ENCODE assay signal across 7 mouse cellular contexts in the genomic region with DNA sequence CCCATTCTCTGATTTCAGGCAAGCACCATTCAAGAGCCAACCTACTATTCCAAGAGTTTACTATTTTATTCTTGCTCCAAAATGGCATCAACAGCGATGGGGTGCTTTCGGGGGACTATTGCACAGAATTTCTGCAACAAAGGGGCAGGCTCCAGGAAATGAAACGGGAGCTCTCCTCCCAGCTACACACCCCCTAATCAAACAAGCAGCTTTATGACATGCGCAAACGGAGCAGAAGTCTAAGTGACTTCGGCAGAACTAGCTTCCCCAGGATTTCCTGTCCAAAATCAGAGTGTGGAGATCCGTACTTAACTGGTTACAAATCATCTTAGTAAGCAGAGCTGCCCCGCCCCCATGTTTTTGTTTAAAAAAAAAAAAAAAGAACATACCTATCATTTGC.
DNase-seq lines count a peak whose midpoint lies in the region; ATAC-seq and TF ChIP-seq lines count a peak whose summit lies in the region.

No protein-coding gene starts in this region.

- peak; percentile 62 to 71 for DNase-seq in adrenal gland, postnatal 36 days
- peak; percentile 84 for DNase-seq in embryonic facial prominence, embryonic 11.5 days (ENCODE audit: low spot score)
- peak; percentile 85 for DNase-seq in heart, adult 8-10 months (ENCODE audit: low spot score)
- peak; percentile 90 for DNase-seq in kidney, adult 2 months
- peak; percentile 32 to 55 for DNase-seq in spleen, adult 2 months (ENCODE audit: low read depth in 1 of 2, low spot score in 2 of 2)

- peak overlapping the region; percentile 73 for H3K27ac ChIP-seq in embryonic facial prominence, embryonic 11.5 days (replicated peaks; ENCODE audit: low read depth, low read length)
- peak overlapping the region; percentile 61 for H3K27ac ChIP-seq in kidney, adult 2 months (ENCODE audit: insufficient read depth, low read depth, low read length)
- peak overlapping the region; percentile 78 for H3K27ac ChIP-seq in limb, embryonic 12.5 days
- H3K27ac ChIP-seq in midbrain, embryonic 12.5 days (replicated peaks) = peak overlapping the region; percentile 89
- H3K27ac ChIP-seq in spleen, adult 2 months (ENCODE audit: insufficient read depth, low read length) = no peak overlapping the region

- H3K27me3 ChIP-seq in embryonic facial prominence, embryonic 11.5 days (ENCODE audit: control insufficient read depth, insufficient read depth, low read length) = no peaks in the 10 kb centered on the region
- H3K27me3 ChIP-seq in kidney, adult 2 months (replicated peaks; ENCODE audit: control insufficient read depth, insufficient read depth, low read length) = no peaks in the 10 kb centered on the region
- no peaks in the 10 kb centered on the region for H3K27me3 ChIP-seq in limb, embryonic 12.5 days
- H3K27me3 ChIP-seq in midbrain, embryonic 12.5 days = no peaks in the 10 kb centered on the region
- H3K27me3 ChIP-seq in spleen, adult 2 months (ENCODE audit: control insufficient read depth, insufficient read depth, low read length) = no peaks in the 10 kb centered on the region

- no peaks in the 10 kb centered on the region for H3K4me1 ChIP-seq in embryonic facial prominence, embryonic 11.5 days (ENCODE audit: control insufficient read depth, insufficient read depth, low read length)
- peaks cover 12% of the 10 kb centered on the region for H3K4me1 ChIP-seq in kidney, adult 2 months (ENCODE audit: control insufficient read depth, insufficient read depth, low read length)
- H3K4me1 ChIP-seq in limb, embryonic 12.5 days (replicated peaks) = 0 out of 2 replicates have a peak, but pooled peaks cover 8% of the 10 kb centered on the region
- peaks cover 18% of the 10 kb centered on the region; the same call in 1 of the 2 replicates for H3K4me1 ChIP-seq in midbrain, embryonic 12.5 days
- peaks cover 6% of the 10 kb centered on the region; the same call in 1 of the 2 replicates for H3K4me1 ChIP-seq in spleen, adult 2 months (ENCODE audit: control insufficient read depth, insufficient read depth, insufficient read length)

- TF ChIP-seq POLR2A in kidney, adult 2 months (IDR thresholded peaks at IDR 0.05; ENCODE audit: low read depth, low read length) = no peak
- TF ChIP-seq POLR2A in spleen, adult 2 months (IDR thresholded peaks at IDR 0.05; ENCODE audit: low read depth, low read length) = no peak

- no peaks in the 10 kb centered on the region for H3K36me3 ChIP-seq in embryonic facial prominence, embryonic 11.5 days (replicated peaks; ENCODE audit: control insufficient read depth, insufficient read depth, low read depth, low read length)
- no peaks in the 10 kb centered on the region for H3K36me3 ChIP-seq in kidney, adult 2 months (ENCODE audit: control insufficient read depth, insufficient read depth, low read length)
- no peaks in the 10 kb centered on the region for H3K36me3 ChIP-seq in limb, embryonic 12.5 days
- no peaks in the 10 kb centered on the region for H3K36me3 ChIP-seq in midbrain, embryonic 12.5 days
- H3K36me3 ChIP-seq in spleen, adult 2 months (ENCODE audit: control insufficient read depth, insufficient read depth, low read length) = no peaks in the 10 kb centered on the region

- ATAC-seq in embryonic facial prominence, embryonic 11.5 days (replicated peaks; ENCODE audit: insufficient number of reproducible peaks, low FRiP score, low TSS enrichment, low read depth) = peak; percentile 58
- peak; percentile 68; the same call in 1 of the 2 replicates for ATAC-seq in limb, embryonic 12.5 days (ENCODE audit: insufficient number of reproducible peaks, insufficient read depth, low FRiP score, low TSS enrichment, low read depth)
- peak; percentile 74 for ATAC-seq in midbrain, embryonic 12.5 days (ENCODE audit: low FRiP score, low read depth)

- peak overlapping the region; percentile 38 for H3K9ac ChIP-seq in embryonic facial prominence, embryonic 11.5 days (replicated peaks; ENCODE audit: low read length)
- H3K9ac ChIP-seq in limb, embryonic 12.5 days (replicated peaks) = peak overlapping the region; percentile 46; the same call in 1 of the 2 replicates
- H3K9ac ChIP-seq in midbrain, embryonic 12.5 days (replicated peaks) = peak overlapping the region; percentile 63

- H3K4me2 ChIP-seq in embryonic facial prominence, embryonic 11.5 days (ENCODE audit: low read depth, low read length) = peak overlapping the region; percentile 71
- peak overlapping the region; percentile 75 for H3K4me2 ChIP-seq in limb, embryonic 12.5 days
- H3K4me2 ChIP-seq in midbrain, embryonic 12.5 days (replicated peaks) = peak overlapping the region; percentile 57

- under 1% methylated on average over 8 of the region's 8 CpGs for WGBS in embryonic facial prominence, embryonic 11.5 days
- WGBS in kidney, adult 2 months = 0% methylated on average over 8 of the region's 8 CpGs
- WGBS in limb, embryonic 12.5 days = under 1% methylated on average over 8 of the region's 8 CpGs
- WGBS in midbrain, embryonic 12.5 days = 4% methylated on average over 8 of the region's 8 CpGs
- WGBS in spleen, adult 2 months = under 1% methylated on average over 8 of the region's 8 CpGs

- H3K4me3 ChIP-seq in embryonic facial prominence, embryonic 11.5 days (ENCODE audit: low read depth, low read length) = peak overlapping the region; percentile 44
- H3K4me3 ChIP-seq in kidney, adult 2 months (ENCODE audit: insufficient read depth, low read depth, low read length) = peak overlapping the region; percentile 68
- peak overlapping the region; percentile 52 for H3K4me3 ChIP-seq in limb, embryonic 12.5 days (replicated peaks)
- H3K4me3 ChIP-seq in midbrain, embryonic 12.5 days = peak overlapping the region; percentile 53
- peak overlapping the region; percentile 54 for H3K4me3 ChIP-seq in spleen, adult 2 months (ENCODE audit: extremely low read depth, insufficient read depth, insufficient read length)

- no peaks in the 10 kb centered on the region for H3K9me3 ChIP-seq in embryonic facial prominence, embryonic 11.5 days (replicated peaks; ENCODE audit: control insufficient read depth, low read length)
- H3K9me3 ChIP-seq in limb, embryonic 12.5 days = no peaks in the 10 kb centered on the region
- H3K9me3 ChIP-seq in midbrain, embryonic 12.5 days = no peaks in the 10 kb centered on the region

- no peak for TF ChIP-seq CTCF in kidney, adult 2 months (conservative IDR thresholded peaks at IDR 0.05; ENCODE audit: insufficient read depth, insufficient read length, low read depth, low read length)
- no peak for TF ChIP-seq CTCF in spleen, adult 2 months (IDR thresholded peaks at IDR 0.05; ENCODE audit: extremely low read depth, insufficient read depth, insufficient read length, insufficient replicate concordance)
